Mouse (Mus musculus) embryonic fibroblast, embryonic 13.5 days (primary cell): Measurements from ENCODE around the gene Gm5108. TPM values are rescaled to one million over a fixed set of nuclear protein-coding genes. Genes with fewer than 3 reads are reported as not detected.

Source experiments
- H3K27ac ChIP-seq: 2 replicates; pipeline ENCODE4 v1.5.1; 2012; ENCODE audit warnings: low read length, control low read depth, inconsistent platforms; ENCODE audit not compliant: insufficient read depth
- H3K4me1 ChIP-seq: 2 replicates; pipeline ENCODE4 v1.6.1; 2011; ENCODE audit warnings: low read length; ENCODE audit not compliant: control insufficient read depth, insufficient read depth
- H3K4me3 ChIP-seq: 2 replicates; pipeline ENCODE4 v1.5.1; 2011; ENCODE audit warnings: mild to moderate bottlenecking, control low read depth, low read length; ENCODE audit not compliant: insufficient read depth
- CTCF ChIP-seq: IDR thresholded peaks from 2 replicates; pipeline ENCODE4 v1.5.1; 2011; ENCODE audit warnings: mild to moderate bottlenecking, control low read depth, low read length, moderate library complexity, borderline replicate concordance; ENCODE audit not compliant: insufficient read depth
- POLR2A ChIP-seq: IDR thresholded peaks from 2 replicates; pipeline ENCODE4 v1.6.1; 2011; ENCODE audit warnings: low read depth, mild to moderate bottlenecking, control low read depth, low read length, moderate library complexity
- polyA plus RNA-seq: library from polyadenylated mRNA; stranded (reverse); fragments of >200 nt; gene quantifications from 2 replicates; pipeline ENCODE4 v1.2.4, GENCODE M21; 2011; ENCODE audit warnings: low read depth; ENCODE audit not compliant: missing spikeins, insufficient read length

The Gm5108 gene
- polyA plus RNA-seq, result not detected in 2 replicates

DNA sequence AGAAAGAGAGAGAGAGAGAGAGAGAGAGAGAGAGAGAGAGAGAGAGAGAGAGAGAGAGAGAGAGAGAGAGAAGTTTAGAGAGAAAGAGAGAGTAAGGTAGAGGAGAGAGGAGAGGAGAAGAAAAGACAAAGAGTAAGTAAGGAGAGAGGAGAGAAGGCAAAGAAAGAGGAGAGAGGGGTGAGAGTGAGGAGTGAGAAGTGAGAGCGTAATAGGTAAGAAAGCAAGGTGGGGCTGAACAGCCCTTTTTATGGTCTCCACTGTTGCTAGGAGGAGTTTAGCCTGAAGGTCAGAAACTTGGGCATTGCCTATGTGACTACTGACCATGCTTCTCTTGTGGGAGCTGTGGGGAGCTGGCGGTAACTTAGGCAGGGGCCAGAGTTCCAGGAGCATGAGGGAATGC, at the start of gene Gm5108:
TSS of gene Gm5108 (plus strand) at position 301 of the 400 bp plus-strand sequence.
- TF ChIP-seq POLR2A (no peak), CTCF (no peak)
- Histone ChIP-seq H3K27ac (no peak within 1 kb of the TSS), H3K4me3 (no peak within 1 kb of the TSS), H3K4me1 (no peaks in the 10 kb centered on the region)

GRCm38 (mm10) chr5:67898921-67899320, 42.5 kb upstream of the Gm5108 start:
- no peaks in the 10 kb centered on the region for H3K4me1 ChIP-seq
- no peak overlapping the region for H3K27ac ChIP-seq
- no peak overlapping the region for H3K4me3 ChIP-seq
- no peak for TF ChIP-seq POLR2A
- no peak for TF ChIP-seq CTCF

GRCm38 (mm10) chr5:67904555-67904954, 36.9 kb upstream of the Gm5108 start:
- H3K4me3 ChIP-seq, result no peak overlapping the region
- no peak overlapping the region for H3K27ac ChIP-seq
- TF ChIP-seq POLR2A (no peak), CTCF (no peak)
- no peaks in the 10 kb centered on the region for H3K4me1 ChIP-seq

- Histone ChIP-seq H3K4me1 (no peaks in the 10 kb centered on the region), H3K27ac (no peak overlapping the region), H3K4me3 (no peak overlapping the region)
- TF ChIP-seq POLR2A, result no peak
- TF ChIP-seq CTCF, result no peak
Measured at GRCm38 (mm10) chr5:67930584-67930983, 10.9 kb upstream of the Gm5108 start.

DNA sequence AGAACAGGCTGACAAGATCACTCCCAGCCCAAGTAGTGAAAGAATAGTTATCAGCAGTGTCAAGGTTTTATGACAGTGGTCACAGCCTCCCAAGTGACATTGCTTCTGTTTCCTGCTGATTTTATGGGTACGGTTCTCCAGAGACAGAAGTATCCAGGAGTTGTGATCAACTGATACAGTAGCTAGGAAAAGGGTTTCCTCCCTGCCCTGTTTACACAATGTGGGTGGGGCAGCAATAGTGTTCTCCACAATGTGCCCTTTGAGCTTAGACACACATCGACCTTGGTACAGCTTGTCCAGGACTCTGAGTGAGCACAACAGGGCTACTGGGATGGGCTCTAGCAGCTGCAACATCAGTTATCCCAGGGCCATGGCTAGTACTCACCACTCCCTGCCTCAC, 9.8 kb upstream of the Gm5108 start:
- Histone ChIP-seq H3K27ac (no peak overlapping the region), H3K4me3 (no peak overlapping the region), H3K4me1 (no peaks in the 10 kb centered on the region)
- TF ChIP-seq CTCF (no peak), POLR2A (no peak)

DNA sequence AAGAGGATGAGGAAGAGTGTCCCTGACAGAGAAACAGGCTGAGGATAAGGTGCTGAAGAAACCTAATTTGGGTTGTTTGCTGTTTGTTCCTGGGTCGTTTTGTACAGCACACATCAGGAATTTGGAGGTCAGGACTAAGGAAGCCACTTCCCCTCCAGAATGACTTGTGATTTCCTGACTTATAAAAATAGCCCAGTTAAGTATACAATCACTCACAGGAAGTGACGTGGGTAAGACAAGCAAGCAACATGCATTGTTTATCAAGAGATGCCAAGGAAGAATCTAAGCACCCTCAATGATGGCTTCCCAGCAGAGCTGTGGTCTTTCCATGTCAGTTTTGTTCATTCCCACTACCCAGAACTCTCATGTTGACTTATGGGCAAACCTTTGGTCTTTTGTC, 1.7 kb downstream of the Gm5108 start:
- Histone ChIP-seq H3K4me1 (no peaks in the 10 kb centered on the region), H3K27ac (no peak overlapping the region), H3K4me3 (no peak overlapping the region)
- TF ChIP-seq CTCF (no peak), POLR2A (no peak)

GRCm38 (mm10) chr5:67944074-67944785, 2.8 kb downstream of the Gm5108 start:
- TF ChIP-seq CTCF (no peak), POLR2A (no peak)
- Histone ChIP-seq H3K4me1 (no peaks in the 10 kb centered on the region), H3K27ac (no peak overlapping the region), H3K4me3 (no peak overlapping the region)

DNA sequence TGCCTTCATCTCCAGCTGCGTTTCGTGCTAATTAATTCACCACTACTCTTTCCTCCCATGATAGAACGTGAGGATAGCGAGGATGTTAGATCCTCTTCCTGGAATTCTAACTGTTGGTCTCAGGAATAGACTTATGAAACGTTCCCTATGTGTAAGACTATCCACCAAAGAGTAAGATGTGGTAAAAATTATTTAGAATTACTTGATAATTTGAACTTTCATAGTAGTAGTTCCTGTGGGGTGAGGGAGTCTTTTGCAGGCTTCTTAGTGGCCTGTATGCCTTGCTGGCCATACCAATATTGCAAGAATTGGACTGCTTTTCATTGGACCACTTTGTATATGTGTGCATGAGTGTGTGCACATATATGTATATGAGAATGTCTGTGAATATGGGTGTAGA, 4.9 kb downstream of the Gm5108 start, which contains the start of gene Gm21905:
TSS of gene Gm21905 (minus strand) at position 101 of the 400 bp plus-strand sequence.
- TF ChIP-seq CTCF (no peak), POLR2A (no peak)
- H3K27ac ChIP-seq, result no peak within 1 kb of the TSS
- H3K4me3 ChIP-seq, result no peak within 1 kb of the TSS
- no peaks in the 10 kb centered on the region for H3K4me1 ChIP-seq

DNA sequence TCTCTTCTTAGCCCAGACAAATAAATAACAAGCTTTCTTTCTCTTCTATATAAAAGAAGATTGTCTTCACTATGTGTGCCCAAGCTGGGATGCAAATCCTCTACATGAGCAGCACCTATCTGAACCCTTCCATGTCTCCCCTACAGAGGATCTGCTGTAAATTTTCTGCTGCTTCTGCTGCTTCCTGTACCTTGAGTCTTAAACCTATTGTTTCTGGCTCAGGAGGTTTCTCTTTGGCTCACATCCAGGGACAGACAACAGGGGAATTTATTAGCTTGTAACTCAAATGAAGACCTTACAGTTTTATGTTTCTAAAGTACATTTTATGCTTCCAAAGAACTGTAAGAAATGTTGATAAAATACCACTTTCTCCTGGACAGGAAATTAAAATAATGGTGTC, 5.5 kb downstream of the Gm5108 start:
- H3K4me3 ChIP-seq, result no peak overlapping the region
- no peaks in the 10 kb centered on the region for H3K4me1 ChIP-seq
- no peak overlapping the region for H3K27ac ChIP-seq
- TF ChIP-seq CTCF (no peak), POLR2A (no peak)

GRCm38 (mm10) chr5:67948074-67948473, 6.6 kb downstream of the Gm5108 start:
- no peak overlapping the region for H3K27ac ChIP-seq
- TF ChIP-seq CTCF (no peak), POLR2A (no peak)
- no peaks in the 10 kb centered on the region for H3K4me1 ChIP-seq
- no peak overlapping the region for H3K4me3 ChIP-seq
